Mouse (Mus musculus) lung, postnatal 0 days (tissue): ENCODE results near the gene Socs5.

Source experiments
- CTCF ChIP-seq: IDR thresholded peaks from 2 replicates; pipeline ENCODE4 v1.5.1; 2016; ENCODE audit warnings: antibody characterized with exemption, mild to moderate bottlenecking
- EP300 ChIP-seq: IDR thresholded peaks from 2 replicates; pipeline ENCODE4 v1.6.1; 2016; ENCODE audit warnings: antibody characterized with exemption, mild to moderate bottlenecking, control low read depth

DNA sequence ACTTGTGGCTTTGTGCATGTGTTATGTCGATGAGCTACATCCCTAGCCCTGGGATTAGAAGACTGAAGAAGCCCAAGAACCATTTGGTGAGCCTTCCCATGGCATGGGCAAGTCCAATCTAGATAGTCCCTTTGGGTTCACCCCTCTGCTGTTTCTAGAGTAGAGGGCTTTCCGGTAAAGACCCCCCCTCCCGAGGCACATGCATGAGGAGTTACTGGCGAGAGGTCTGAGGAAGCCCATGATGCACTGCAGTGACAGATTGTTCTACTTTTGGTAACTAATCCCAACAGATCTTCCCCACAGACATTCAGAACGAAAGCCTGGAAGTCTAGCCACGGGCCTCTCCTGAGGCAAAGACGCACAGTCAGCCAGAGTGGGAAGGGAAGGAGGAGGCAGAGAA is 18.2 kb upstream of the Socs5 start:
- TF ChIP-seq CTCF, result no peak
- no peak for TF ChIP-seq EP300
